Mouse (Mus musculus) MN1 (cell line): ENCODE results near the gene Arntl.
"Not testable (repeated sequence)": the region's sequence is repeated elsewhere in the genome, so short reads cannot be mapped to it uniquely, and the experiment has no call there.

Source experiments
- DNase-seq: peaks from one replicate; pipeline ENCODE4 v3.0.0-alpha.2; 2016; ENCODE audit warnings: low spot score

Gene Arntl

DNA sequence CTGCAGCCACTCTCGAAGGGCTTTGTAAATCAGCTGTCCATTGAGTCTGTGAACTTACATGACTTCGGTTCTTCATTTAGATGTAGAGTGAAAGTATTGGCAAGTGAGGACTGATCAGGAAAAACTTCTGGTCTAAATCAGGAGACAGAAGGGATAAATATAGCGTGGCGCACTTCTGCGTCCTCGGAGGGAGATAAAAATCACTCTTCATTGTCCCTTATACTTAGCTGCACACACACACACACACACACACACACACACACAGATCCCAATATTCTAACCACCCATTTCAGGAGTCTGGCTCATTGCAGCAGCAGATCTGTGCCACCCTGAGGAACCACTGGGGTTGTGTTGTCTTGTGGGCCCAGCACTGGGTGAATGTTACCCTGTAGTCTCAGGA is 44.3 kb downstream of the Arntl start:
- peak; percentile 45 for DNase-seq

DNA sequence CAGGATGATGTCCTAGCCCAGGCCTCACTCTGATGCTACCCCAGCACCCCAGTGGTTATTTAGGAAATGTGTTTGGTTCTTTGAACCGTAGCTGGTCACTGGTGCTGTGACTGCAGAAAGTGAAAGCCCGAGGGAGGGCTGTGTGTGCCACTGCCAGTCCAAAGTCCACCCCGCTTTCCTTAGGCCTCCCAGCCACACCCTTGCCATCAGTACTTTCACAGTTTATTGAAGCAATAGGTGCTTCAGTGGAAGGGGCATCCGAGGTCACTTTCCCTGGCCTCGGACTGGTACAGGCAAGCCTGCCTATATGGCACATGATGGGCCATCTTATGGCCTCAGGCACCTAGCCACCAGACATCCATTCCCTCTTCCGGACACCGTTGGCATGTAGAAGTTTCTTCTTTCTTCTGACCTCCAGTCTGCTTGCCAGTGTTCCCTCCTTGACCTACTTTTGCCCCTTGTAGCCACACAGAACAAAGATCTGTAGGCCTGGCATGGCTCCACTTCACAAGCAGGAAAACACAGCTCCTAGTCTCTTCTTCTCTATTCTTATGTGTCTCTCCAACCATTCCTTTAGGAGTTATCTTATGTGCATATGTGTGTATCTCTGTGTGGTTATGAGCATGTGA is 46.6 kb downstream of the Arntl start:
- DNase-seq: no peak

DNA sequence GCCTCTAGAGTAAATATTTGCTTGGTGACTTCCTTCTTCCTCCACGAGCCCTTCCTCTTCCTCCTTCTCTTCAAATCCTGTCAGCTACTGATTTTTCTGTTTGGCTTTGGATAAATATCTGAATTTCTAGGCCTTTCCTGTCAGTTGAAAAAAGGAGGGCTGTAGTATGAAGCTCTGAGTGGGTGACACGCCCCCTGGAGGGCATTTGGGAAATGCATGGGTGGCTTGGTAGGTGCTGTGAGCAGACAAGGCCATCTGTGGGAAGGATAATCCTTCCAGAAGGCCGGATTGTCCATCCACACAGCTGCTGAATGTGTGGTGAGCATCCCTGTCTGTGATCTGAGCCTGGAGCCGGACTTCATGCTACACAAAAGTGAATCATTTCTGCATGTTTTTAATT is 48.8 kb downstream of the Arntl start:
- DNase-seq: peak; percentile 56

DNA sequence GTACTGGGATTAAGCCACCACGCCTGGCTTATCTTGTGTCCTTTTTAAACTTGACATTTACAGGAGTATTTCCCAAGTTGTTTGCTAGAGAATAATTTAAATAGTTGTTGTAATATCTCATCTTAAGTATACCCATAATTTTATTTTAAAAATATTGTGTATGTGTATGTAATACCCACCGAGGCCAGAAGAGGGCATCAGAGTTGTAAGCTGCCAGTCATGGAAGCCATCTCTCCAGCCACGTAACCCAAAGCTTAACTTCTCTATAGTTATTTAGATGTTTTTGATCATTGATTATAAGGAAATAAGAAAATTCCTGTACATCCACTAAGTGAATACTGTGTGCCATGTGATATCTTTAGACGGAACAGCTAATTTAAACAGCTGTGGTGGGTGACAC is 51.2 kb downstream of the Arntl start:
- no peak for DNase-seq

DNA sequence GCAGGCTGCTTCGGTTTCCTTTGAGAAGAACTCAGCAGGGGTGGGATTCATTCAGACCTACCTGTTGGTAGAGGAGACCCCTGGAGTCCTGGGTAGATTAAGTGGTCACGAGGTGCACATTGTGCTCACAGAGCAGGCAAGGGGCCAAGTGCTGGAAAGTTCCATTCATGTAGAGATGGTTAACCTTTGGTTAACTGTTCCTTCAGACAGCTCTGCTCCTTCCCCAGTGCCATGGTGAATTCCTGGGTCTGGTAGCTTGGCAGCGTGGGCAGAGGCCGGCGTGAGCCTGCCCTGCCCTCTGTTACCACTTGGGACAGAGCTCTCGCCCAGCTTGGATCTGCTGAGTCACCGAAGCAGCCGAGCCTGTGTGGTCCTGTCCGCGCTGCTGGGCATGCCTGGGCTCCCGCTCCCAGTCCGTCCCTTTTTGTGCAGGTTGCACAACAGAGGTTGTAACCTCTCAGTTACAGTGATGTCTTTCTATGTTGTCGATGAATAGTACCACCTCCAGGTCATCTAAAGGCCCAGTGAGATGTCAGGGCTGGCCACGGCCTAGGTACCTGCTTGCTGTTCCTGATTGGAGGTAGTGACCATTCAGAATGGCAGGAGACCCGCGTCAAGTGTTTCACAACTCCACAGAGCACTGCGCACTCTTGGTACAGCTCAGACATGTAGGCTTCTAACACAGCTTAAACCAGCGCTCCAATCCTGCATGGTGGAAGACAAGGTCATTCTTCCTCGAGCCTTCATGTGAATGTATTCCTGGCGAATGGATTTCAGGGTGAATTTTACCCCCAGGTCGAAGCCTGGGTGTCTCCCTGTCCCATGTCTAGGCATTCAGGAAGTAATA is 53.3 kb downstream of the Arntl start:
- peak; percentile 91 for DNase-seq

DNA sequence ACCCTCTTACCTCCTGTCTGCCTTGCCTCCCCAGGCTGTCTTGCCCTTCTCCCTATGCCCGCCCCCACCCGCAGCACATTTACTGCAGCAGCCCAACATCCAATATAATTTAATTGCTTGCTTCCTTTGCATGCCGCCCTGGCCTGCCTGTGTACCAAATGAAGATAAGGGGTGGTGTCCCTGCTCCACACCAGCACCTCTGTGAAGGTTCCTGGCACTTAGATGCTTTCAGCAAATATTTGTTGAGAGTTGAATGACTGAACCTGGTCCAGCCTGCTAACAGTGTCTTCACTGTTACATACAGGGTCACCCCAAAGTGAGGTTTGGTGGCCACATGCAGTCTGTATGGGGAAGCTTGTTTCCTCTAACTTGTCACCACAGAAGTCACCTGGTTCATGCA is 54.4 kb downstream of the Arntl start:
- DNase-seq: peak; percentile 47

DNA sequence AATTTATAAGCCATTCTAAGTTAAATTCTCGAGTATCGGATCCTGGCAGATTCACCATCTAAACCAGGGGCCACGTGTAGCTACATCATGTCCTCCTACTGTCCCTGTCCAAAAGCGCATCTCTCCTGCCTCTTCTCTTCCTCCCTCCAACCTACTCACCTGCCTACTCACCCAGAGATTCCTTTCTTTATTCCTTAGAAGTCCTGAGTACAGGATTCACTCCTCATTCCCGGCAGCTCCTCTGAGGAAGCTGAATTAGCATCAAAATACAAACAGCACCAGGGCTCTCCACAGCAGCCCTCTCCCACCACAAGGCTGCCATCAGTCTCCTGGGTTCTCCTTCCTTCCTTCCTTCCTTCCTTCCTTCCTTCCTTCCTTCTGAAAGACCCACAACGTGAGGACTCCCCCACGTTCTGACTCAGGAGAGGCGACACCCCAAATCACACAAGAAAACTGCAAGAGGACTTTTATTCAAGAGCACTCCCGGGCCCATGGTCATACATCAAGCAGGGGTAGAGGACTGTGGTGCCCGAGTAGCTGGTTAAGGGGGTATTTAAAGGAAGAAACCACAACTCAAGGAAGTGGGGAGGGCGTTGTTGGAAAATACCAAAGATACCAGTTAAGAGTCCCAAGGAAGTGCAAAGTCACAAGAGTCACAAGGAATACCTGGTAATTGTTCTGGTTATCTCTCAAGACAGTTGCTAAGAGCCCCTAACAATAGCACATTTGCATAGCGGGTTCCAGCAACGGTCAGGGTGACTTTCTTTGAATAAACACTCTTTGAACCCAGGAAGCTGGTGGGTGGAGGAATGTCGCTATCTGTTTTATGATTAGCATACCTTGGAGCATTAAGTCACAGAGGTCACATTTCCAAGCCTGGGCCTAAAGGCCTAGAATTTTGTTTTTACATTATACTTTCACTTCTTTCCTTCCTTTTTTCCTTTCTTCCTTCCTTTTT is 55.5 kb downstream of the Arntl start:
- DNase-seq: not testable (repeated sequence)

DNA sequence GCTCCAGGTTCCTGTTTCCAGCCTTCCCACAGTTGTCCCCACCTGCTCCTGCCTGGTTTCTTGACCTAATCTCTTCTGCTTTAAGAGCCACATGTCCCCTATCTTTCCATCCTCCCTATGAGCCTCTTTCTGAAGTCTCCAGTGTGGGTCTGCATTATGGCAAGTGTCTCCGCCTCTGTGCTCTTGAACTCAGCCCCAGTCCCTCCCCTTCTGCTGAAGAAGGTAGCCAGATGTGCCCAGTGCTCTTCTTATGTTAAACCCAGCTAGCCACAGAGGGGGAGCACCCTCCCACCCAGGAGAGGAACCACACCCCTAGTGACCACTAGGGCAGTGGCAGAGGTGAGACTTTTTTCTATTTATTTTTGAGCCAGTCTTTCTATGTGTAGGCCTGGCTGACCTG is 56.7 kb downstream of the Arntl start:
- no peak for DNase-seq

DNA sequence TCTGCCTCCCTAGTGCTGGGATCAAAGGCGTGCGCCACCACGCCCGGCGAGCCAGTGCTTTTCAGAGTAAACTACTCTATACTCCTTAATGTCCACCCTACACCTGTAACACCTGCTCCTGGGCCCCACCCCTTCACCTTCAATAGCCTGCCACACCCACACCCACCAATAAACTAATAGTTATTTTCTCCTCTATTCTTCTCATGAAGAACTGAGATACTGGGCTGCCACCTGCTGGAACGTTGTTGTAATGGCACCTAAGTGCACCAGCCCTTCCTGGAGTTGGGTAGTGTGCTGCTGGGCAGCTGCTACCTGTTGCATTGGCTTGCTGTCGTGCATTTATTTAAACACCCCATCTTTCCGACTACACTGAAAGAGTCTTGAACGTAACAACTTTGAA is 61.0 kb downstream of the Arntl start:
- peak; percentile 78 for DNase-seq

DNA sequence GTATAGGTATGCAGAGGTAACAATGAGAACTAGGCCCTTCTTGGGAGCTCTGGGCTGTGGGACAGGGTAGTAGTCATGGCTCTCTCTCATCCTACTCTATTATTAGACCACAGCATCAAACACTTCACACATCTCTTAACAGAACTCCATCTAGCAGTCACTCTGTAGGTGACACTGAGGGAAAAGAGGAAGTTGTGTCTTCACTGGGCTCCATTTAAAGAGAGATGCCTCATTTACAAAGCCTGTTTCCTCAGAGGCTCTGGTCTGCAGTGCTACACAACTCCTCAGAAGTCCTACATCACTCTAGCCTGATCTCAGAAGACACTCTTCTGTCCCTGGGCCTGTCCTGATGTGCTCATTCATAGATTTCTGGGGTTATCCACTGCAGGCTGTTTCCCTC is 61.8 kb downstream of the Arntl start:
- DNase-seq: no peak

DNA sequence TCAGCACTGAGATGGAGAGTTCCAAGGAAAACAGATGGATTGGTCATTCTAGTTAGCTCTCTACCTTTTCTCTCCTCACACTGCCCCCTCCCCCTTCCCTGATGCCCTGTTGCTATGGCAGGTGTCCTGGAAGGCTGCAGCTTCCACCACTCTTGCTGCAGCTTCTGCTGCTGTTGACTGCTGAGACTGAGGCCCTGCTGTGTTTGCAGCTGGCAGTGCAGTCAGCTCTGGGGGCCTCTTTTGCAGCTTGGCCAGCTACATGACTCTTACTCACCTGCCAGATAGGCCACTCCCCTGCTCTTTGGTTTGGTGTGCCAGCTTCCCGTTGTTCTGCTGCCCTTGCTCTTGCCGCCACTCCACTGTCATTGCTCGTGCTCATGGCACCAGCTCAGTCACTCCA is 62.7 kb downstream of the Arntl start:
- DNase-seq: peak; percentile 37

DNA sequence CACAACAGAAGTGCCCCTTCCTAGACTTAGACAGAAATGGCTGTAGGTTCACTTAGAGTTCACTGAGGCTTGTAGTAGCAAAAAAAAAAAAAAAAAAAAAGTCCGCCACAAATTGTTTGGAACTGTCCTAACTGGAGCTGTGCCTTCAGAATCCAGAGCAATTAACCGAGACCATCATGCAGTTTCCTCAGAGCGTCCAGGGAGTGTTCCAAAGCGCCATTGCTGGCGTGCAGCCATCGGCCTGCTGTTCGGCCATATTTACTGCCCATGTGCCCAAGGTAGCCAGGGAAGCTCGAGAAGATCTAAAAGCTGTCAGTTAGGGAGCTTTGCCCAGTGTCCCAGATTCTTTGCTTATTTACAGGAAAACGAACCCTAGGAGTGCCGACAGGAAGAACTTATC is 63.3 kb downstream of the Arntl start:
- peak; percentile 29 for DNase-seq

DNA sequence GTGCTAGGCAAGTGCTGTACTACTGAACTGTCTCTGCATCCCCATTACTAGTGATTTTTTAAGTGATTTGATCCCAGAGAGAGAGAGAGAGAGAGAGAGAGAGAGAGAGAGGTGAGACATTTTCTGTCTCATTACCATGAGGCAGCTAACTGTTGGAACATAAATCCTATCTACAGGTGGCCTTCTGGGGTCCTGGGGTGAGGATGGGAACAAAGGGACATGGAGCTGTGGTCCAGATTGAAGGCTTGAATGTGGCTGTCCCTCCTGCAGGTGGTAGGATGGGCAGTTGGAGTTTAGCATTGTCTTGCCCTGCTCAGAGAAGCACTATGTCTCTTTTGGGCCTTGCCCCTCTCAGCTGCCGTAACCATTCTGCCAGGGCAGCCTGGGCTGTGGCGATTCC is 63.7 kb downstream of the Arntl start:
- DNase-seq: no peak

DNA sequence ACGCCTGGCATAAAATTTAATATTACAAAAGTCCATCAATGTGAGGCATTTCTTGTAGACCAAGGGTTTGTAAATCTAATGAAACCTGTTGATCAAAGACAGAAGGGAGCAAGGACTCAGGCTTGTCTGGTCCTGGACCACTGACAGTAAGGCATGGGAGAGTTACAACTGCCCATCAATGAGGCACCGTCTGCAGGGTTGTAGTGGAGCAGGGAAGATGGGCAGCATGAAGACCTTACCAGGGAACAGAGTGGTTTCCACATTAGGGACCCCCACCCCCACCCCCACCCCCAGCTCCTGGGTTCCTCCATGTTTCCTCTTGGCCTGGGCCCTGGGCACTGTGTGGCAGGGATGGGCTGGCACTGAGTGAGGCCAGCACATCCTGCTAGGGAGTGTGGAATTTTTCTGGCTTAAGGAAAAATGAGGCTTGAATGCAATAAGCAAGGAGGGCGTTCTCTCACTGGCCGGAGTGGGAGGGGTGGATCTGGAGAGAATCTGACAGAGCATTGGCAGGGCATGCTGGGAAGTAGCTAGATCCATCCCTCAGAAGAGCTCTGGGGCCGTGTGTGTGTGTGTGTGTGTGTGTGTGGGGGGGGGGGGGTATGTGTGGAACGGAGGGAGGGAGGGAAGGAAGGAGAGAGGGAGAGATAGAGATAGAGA is 65.2 kb downstream of the Arntl start:
- no peak for DNase-seq

DNA sequence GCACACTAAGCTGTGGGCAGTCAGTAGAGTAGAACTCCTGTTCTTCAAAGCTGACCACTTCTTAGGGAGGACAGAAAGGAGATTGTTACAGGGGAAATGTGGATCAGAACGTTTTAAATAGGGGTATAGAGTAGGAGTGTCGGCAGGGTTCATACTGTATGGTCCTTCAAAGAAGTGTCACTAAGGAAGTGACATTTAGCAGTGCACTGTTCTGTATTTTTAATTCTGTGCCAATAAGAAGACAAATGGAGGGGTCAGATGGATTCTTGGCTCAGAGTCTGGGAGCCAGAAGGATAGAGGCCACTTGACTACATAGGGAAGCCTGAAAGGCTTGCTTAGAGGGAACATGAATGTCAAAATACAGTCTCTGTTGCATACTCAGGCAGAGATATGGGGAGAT is 70.0 kb downstream of the Arntl start:
- no peak for DNase-seq

DNA sequence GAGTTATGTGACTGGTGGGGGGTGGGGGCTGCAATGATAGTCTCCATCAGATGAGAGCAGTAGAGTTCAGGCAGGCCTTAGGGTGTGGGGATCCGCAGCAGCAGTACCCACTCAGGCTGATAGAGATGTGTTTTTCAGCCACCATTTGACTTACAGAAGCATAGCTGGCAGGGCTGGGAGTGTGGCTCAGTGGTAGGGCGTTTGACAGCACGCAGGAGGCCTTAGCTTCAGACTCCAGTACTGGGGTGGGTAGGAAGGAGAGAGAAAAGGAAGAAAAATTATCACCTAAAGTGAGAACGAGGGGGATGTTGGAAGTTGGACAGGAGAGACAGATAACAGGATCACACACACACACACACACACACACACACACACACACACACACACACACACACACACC is 71.2 kb downstream of the Arntl start:
- DNase-seq: no peak

DNA sequence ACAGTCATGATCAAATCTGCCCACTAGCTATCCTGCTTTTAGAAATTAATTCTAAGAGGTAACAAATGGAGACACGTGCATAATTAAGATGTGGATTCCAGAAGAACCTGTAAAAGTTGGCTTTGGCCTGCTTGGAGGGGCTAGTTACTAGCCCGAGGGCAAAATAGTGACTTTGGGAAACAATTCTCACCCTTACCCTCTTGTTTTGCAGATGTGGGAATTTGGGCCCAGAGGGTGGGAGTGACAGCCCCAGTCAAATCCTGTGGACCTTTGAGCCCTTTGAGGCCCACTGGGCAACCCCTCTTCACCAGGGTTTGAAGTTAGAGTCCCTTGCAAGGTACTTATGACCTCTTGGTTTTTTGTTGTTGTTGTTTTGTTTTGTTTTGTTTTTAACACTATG is 72.0 kb downstream of the Arntl start:
- no peak for DNase-seq

DNA sequence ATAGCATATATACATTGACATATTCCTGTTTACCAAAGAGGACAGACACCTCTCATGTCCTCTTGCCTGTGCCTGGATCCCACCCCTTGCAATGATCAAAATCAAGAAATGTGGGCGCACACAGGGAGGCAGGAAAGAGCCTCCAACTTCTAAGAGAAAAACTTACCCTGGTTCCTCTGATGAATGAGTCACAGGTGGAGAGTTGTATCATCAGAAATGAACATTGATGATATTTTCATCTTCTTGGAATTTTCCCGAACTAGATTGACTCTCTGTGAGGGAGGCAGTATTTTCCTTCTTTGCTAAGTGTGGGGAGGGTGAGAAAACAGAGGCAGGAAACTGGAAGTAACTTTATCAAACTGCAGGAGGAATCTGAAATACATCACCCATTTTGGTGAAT is 78.1 kb downstream of the Arntl start:
- DNase-seq: no peak

DNA sequence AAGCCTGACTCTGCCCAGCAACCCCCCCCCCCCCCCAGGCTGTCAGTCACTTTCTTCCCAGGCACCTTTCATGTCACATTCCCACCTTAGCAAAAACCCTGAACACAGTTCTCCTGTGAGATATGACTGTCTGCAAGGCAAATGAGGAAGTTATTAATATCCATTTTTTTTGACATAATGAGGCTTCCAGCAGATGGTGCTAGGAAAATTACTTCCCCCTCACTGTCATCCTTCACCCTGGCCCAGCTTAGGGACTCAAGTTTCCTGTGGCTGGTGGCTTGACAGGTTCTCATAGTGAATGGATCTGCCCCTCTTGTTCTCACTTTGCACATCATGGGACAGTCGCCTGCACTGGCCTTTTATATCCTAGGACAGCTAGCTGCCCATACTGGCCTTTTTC is 81.9 kb downstream of the Arntl start:
- DNase-seq: no peak

DNA sequence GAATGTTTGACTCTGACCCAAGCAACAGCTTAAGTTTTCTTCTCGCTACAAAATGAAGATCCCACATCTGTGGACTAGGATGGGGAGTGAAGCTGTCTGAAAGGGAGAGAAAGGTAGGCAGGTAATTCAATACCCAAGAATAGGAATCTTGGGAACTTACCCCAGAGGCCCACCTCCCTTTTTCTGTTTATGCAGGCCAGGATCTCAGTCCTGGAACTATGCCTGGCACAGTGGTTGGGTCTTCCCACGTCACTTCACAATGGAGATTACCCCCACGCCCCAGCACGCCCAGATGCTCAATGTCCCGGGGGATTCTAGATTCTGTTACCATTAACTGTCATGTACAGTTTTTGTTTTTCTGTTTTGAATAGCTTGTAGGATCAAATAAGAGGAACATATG is 84.5 kb downstream of the Arntl start:
- DNase-seq: no peak

DNA sequence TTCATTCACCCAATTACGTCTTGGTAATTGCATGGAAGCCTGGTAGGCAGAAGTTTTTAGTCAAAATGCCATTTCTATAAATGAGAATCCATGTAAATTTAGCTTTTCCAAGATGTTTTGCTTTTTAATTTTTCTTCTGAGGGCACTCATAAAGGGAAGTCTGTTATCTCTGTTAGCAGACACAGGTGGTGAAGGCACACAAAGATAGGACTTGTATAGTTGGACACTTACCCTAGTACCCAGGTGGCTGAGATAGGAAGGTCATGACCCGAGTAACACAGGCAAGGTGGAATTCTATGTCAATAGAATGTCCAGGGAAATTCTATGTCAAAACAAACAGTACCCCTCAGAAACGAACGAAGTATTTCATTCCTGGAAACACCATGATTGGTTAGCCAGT is 84.9 kb downstream of the Arntl start:
- no peak for DNase-seq

DNA sequence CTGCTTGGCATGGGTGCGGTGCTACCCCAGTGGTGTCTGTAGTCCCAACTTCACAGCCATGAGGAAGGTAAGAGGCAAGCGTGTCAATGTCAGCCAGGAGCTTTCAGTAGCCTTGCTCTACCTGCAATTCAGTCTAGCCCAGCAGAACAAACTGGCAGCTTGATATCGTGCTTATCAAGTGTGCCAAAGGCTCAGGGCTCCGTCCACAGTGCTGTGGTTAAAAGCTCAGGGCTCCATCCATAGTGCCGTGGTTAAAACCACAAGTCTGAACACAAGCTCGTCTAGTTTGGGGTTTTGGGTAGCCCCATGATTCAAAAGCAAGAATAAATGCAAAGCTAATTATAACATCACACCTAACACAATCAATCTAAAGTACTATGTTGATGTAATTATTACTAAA is 87.3 kb downstream of the Arntl start:
- no peak for DNase-seq
